Mouse (Mus musculus) heart, adult 2 months (tissue): Measurements from ENCODE around the gene Tcf7l1. TPM values are rescaled to one million over a fixed set of nuclear protein-coding genes. Genes with fewer than 3 reads are reported as not detected.
A peak's percentile ranks its signal among the peaks of the same experiment; 100 is the strongest.

Experiments used
- DNase-seq, 2 experiments: peaks; one replicate each; pipeline ENCODE4 v3.0.0; 2021
- H3K27ac ChIP-seq: fragments of 200-600 bp; 2 replicates; pipeline ENCODE4 v1.8.1; 2022
- H3K27me3 ChIP-seq: fragments of 200-500 bp; 2 replicates; pipeline ENCODE4 v1.6.1; 2012; ENCODE audit warnings: mild to moderate bottlenecking, low read length, inconsistent platforms, mixed read lengths; ENCODE audit not compliant: control insufficient read depth, insufficient read depth
- H3K36me3 ChIP-seq: fragments of 200-500 bp; 2 replicates; pipeline ENCODE4 v1.6.1; 2012; ENCODE audit warnings: low read length, inconsistent platforms; ENCODE audit not compliant: control insufficient read depth, insufficient read depth
- H3K4me1 ChIP-seq: fragments of 200-500 bp; 2 replicates; pipeline ENCODE4 v1.6.1; 2011; ENCODE audit warnings: low read length; ENCODE audit not compliant: control insufficient read depth, insufficient read depth
- H3K4me3 ChIP-seq: fragments of 200-600 bp; 2 replicates; pipeline ENCODE4 v1.8.1; 2022
- H3K79me2 ChIP-seq: fragments of 200-500 bp; replicated peaks from 2 replicates; pipeline ENCODE4 v1.6.1; 2012; ENCODE audit warnings: mild to moderate bottlenecking, inconsistent platforms, low read length, moderate library complexity, mixed read lengths; ENCODE audit not compliant: control insufficient read depth, insufficient read depth
- H3K9ac ChIP-seq: fragments of 200-500 bp; 2 replicates; pipeline ENCODE4 v1.6.1; 2012; ENCODE audit warnings: low read depth, mild to moderate bottlenecking, control low read depth, inconsistent platforms, low read length, mixed read lengths
- CTCF ChIP-seq: fragments of 200-600 bp; IDR thresholded peaks from 2 replicates; pipeline ENCODE4 v1.8.1; 2022; ENCODE audit warnings: antibody characterized with exemption, mild to moderate bottlenecking, moderate library complexity
- EP300 ChIP-seq: fragments of 200-500 bp; IDR thresholded peaks from 2 replicates; pipeline ENCODE4 v1.6.1; 2011; ENCODE audit warnings: low read depth, low read length, control low read depth; ENCODE audit not compliant: insufficient read depth
- POLR2A ChIP-seq: fragments of 200-500 bp; IDR thresholded peaks from 2 replicates; pipeline ENCODE4 v1.6.1; 2011; ENCODE audit warnings: mild to moderate bottlenecking, low read depth, low read length, control low read depth; ENCODE audit not compliant: insufficient read depth
- WGBS: fragments of 180-500 bp; shearing (Covaris S2); methylation state at CpG from one replicate; pipeline ENCODE4 v1.1.7; 2018; 5-methylcytosine and 5-hydroxymethylcytosine counted together
- intact Hi-C: fragments of 180-260 bp; cut with DNase I; formaldehyde crosslinking; loops from one replicate; pipeline ENCODE4 v1.15.1; 2025
- polyA plus RNA-seq: library from polyadenylated mRNA; depleted of rRNA; stranded (reverse); fragments of >200 nt; gene quantifications from 2 replicates; pipeline ENCODE4 v1.2.3, GENCODE M21; 2012
- total RNA-seq, 2 experiments: library from RNA; stranded (reverse); gene quantifications; 2 replicates each; pipeline ENCODE4 v1.2.3; 2021

Tcf7l1 gene
- total and polyA plus RNA-seq, 3 experiments = 8.8 to 17.7 (median 10.0) TPM

GRCm38 (mm10) chr6:72615561-72616375 lies 173.3 kb downstream of the Tcf7l1 start:
- Histone ChIP-seq H3K27me3 (no peaks in the 10 kb centered on the region), H3K36me3 (peaks cover 28% of the 10 kb centered on the region), H3K9ac (peak overlapping the region; percentile 66), H3K79me2 (no peaks in the 10 kb centered on the region), H3K4me3 (peak overlapping the region; percentile 83), H3K27ac (peak overlapping the region; percentile 88), H3K4me1 (peaks cover 6% of the 10 kb centered on the region)
- 10% methylated on average over 25 of the region's 25 CpGs for WGBS
- intact Hi-C loops = loop anchor here (2.0 kb wide), 1 partner anchor 15 kb away; no protein-coding TSS in a partner anchor
- peak in 1 of 2 experiments; percentile 11 for DNase-seq
- TF ChIP-seq POLR2A (no peak), EP300 (no peak), CTCF (no peak)

DNA sequence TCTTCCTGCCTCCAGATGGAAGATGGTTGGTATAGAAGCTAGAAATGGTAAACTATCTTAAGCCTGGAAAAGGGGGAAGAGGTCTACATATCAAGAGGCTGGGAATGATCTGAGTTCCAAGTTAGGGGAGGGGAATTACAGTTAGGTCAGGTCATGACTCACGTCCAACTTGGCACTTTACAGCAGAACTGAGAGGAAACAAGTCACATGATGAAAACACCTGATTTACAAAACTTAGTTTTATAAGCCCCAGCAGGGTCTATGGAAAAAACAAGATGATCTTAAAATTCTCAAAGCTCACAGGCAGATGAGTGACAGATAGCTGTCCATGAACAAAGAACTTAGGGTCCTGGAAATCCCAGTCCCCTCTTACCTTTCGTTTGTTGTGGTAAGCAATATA lies 173.9 kb downstream of the Tcf7l1 start:
- H3K4me1 ChIP-seq = peaks cover 6% of the 10 kb centered on the region
- H3K79me2 ChIP-seq = no peaks in the 10 kb centered on the region
- intact Hi-C loops = no loop called here
- peaks cover 33% of the 10 kb centered on the region for H3K36me3 ChIP-seq
- TF ChIP-seq EP300 = no peak
- no peak for TF ChIP-seq CTCF
- TF ChIP-seq POLR2A = no peak
- 0 out of 2 replicates have a peak overlapping the region, but pooled peaks have one; percentile 66 for H3K9ac ChIP-seq
- WGBS = 20% methylated on average over 2 of the region's 2 CpGs
- no peak for DNase-seq
- no peaks in the 10 kb centered on the region for H3K27me3 ChIP-seq
- H3K27ac ChIP-seq = no peak overlapping the region
- peak overlapping the region; percentile 83 for H3K4me3 ChIP-seq

- Histone ChIP-seq H3K27me3 (no peaks in the 10 kb centered on the region), H3K9ac (no peak overlapping the region), H3K4me1 (peaks cover 1% of the 10 kb centered on the region), H3K36me3 (peaks cover 29% of the 10 kb centered on the region), H3K4me3 (no peak overlapping the region), H3K79me2 (no peaks in the 10 kb centered on the region), H3K27ac (no peak overlapping the region)
- WGBS = 25% methylated on average over 4 of the region's 4 CpGs
- DNase-seq = no peak
- no peak for TF ChIP-seq POLR2A
- no peak for TF ChIP-seq EP300
- no peak for TF ChIP-seq CTCF
- intact Hi-C loops = no loop called here
Measured at GRCm38 (mm10) chr6:72610261-72610660, 178.8 kb downstream of the Tcf7l1 start.

DNA sequence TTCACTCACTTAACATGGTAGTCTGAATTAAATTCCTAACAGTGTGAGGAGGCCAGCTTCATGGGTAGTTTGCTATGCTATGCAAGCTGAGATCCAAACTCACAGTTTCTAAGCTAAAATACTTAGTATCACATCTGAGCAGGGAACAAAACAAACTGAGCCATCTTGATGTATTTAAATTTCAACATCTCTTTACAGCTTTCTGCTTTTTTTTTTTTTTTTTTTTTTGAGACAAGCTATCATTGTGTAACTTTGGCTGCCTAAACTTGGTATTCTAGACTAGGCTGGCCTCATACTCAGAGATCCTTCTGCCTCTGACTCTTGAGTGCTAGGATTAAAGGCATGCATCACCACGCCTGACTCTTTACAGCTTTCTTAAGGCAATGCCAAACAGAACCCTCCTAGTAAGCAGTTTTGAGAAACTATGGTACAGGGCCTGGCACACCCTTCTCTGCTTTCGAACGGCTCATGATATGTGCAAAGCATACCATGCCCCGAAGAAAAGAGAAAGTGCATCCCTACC lies 180.3 kb downstream of the Tcf7l1 start:
- WGBS = 90% methylated on average over 4 of the region's 4 CpGs

DNA sequence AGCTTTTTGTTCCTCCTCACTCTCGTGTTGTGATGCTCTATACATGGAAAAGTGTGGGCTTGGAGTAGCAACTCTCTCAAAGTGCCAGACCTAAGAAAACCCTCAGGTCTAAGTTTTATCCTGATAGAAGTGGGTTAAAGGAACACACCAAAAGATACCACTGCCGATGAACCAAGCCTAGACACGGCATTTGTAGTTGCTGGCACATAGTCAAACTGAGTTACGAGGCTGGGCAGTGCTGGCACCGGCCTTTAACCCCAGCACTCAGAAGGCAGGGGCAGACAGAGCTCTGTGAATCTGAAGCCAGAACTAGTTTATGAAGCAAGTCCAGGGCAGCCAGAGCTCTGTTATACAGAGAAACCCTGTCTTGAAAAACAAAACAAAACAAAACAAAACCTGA lies 181.4 kb downstream of the Tcf7l1 start:
- Histone ChIP-seq H3K4me3 (no peak overlapping the region), H3K4me1 (no peaks in the 10 kb centered on the region), H3K27me3 (no peaks in the 10 kb centered on the region), H3K79me2 (no peaks in the 10 kb centered on the region), H3K27ac (no peak overlapping the region), H3K9ac (no peak overlapping the region), H3K36me3 (peaks cover 11% of the 10 kb centered on the region)
- 57% methylated on average over 5 of the region's 5 CpGs for WGBS
- no peak for DNase-seq
- TF ChIP-seq EP300 (no peak), CTCF (no peak), POLR2A (no peak)
- intact Hi-C loops = no loop called here

More for the DNA sequence above, 180.3 kb downstream of the Tcf7l1 start:
- H3K9ac ChIP-seq = no peak overlapping the region
- no peak overlapping the region for H3K4me3 ChIP-seq
- DNase-seq = no peak
- no peaks in the 10 kb centered on the region for H3K27me3 ChIP-seq
- peaks cover 15% of the 10 kb centered on the region for H3K36me3 ChIP-seq
- TF ChIP-seq POLR2A = no peak
- no peak for TF ChIP-seq CTCF
- TF ChIP-seq EP300 = no peak
- H3K79me2 ChIP-seq = no peaks in the 10 kb centered on the region
- intact Hi-C loops = no loop called here
- no peaks in the 10 kb centered on the region for H3K4me1 ChIP-seq
- no peak overlapping the region for H3K27ac ChIP-seq

GRCm38 (mm10) chr6:72607060-72607459 lies 182.0 kb downstream of the Tcf7l1 start:
- Histone ChIP-seq H3K79me2 (no peaks in the 10 kb centered on the region), H3K4me1 (no peaks in the 10 kb centered on the region), H3K27ac (no peak overlapping the region), H3K27me3 (no peaks in the 10 kb centered on the region), H3K9ac (no peak overlapping the region), H3K4me3 (no peak overlapping the region), H3K36me3 (peaks cover 11% of the 10 kb centered on the region)
- 90% methylated on average over 4 of the region's 4 CpGs for WGBS
- intact Hi-C loops = no loop called here
- DNase-seq = no peak
- TF ChIP-seq POLR2A = no peak
- no peak for TF ChIP-seq EP300
- no peak for TF ChIP-seq CTCF
